Mouse (Mus musculus) embryo, embryonic 11.5 days (tissue): Measurements from ENCODE around the gene Htr5b.

ENCODE experiments used
- DNase-seq: peaks from one replicate; pipeline ENCODE4 v3.0.0-alpha.2; 2012; ENCODE audit warnings: low read depth, low spot score

Htr5b gene

GRCm38 (mm10) chr1:121490241-121490640 is 38.0 kb downstream of the Htr5b start:
- DNase-seq = peak; percentile 14

DNA sequence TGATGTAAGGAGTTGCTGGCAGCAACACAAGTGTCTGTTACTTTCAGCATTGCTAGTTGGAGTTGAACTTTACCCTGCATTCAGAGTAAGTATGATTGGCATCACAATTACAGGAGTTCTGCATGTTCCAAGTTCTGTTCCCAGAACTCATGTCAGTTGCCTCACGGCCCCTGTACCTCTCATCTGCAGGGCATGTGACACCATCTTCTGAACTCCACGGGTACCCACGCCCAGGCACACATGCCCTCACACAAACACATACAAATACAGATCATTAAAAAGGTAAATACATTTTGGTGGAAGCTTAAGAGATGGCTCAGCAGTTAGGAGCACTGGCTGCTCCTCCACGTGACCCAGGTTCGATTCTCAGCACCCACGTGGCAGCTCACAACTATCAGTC is 41.5 kb downstream of the Htr5b start:
- no peak for DNase-seq

GRCm38 (mm10) chr1:121483091-121483490 is 45.2 kb downstream of the Htr5b start:
- DNase-seq = no peak

- DNase-seq = no peak
Observed at GRCm38 (mm10) chr1:121479403-121479802, 48.9 kb downstream of the Htr5b start.

- DNase-seq = no peak
Observed at GRCm38 (mm10) chr1:121478284-121478980, 49.8 kb downstream of the Htr5b start.

DNA sequence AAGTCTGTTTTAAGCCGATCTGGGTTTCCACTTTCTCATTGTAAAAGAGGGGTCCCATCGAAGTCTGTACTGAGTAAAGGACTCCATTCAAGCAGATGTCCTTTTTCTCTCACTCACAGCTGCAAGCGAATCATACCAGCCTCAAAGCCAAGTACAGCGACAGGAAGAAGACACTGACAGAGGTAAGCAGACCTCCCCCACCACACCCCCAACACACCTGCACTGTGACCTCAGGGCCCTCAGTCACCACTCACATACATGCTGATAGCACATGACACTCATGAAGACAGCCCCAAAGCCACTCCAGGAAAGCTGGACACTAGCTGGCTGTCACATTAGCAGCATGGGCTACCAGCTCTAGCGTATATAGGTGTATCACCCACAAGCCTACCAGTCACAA is 50.5 kb downstream of the Htr5b start:
- DNase-seq = no peak

DNA sequence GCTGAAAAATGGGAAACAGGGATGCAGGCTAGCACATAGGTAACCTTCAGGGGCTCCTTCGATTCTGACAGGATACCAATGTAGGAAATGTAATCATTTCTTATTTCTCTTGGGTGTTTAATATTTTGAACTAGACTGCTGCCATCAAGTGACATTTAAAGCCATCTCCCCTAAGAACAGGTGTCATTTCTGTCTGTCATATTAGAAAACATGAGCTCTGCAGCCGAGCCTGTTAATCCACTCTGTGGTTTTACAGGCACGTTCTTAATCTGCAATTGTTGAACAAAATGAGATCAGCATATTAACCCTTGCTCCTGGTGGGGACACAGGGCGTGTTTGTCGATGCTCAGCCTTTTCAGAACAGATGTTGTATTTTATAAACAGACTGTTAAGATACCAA is 56.8 kb downstream of the Htr5b start:
- DNase-seq = no peak

DNA sequence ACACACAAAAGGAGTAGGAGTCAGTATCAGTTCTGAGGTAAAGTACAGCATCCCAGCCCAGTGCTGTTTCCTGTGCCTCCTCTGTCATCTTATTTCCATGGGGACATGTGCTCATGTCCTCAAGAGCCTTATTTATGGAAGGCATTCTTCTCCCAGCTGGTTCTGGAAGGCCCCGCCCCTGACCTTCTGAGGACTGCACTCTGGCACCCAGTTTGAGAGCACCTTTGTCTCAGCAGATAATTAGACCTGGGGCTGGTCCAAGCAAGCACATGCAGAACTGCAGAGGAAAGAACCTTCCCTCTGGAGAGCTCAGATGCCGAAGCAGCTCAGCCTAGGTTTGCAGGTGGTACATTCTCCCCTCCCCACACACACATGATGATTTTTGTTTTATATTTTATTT is 60.0 kb downstream of the Htr5b start:
- DNase-seq = no peak

DNA sequence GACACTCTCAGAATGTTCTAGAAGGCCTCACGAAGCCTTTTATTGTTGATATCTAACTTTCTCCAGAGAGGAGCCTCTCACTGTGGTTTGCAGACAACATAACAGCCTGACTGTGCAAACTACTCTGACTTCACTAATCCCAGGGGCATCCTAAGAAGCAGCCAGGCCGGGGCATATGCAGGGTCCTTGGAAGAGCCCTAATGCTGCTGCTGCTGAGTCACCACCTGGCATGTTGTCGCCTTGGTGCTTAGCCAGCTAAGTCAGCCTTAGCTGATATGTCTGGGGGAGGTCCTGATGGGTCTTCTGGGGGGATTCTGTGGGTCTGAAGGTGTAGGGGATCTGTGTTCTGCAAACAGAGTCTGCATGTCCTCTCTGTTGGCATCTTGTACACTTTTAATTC is 62.0 kb downstream of the Htr5b start:
- no peak for DNase-seq

- DNase-seq = no peak
Observed at GRCm38 (mm10) chr1:121463806-121464205, 64.5 kb downstream of the Htr5b start.

DNA sequence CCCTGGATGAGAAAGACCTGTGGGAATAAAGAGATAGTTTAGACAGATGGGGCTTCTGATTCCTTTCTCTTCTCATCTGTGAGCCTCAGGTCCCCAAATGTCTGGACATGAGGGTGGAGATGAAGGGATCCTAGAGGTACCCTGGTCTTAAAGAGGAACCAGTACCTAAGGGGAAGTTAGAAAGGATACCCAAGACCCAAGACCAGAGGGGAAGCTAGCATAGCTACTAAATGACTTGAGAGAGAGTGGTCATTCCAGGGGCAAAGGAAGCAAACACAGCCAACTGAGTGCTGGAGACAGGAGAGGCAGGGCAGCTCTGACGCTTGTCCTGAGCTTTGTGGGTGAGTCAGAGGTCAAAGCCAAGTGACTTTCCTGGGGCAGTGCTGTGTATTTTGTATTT is 65.6 kb downstream of the Htr5b start:
- no peak for DNase-seq

DNA sequence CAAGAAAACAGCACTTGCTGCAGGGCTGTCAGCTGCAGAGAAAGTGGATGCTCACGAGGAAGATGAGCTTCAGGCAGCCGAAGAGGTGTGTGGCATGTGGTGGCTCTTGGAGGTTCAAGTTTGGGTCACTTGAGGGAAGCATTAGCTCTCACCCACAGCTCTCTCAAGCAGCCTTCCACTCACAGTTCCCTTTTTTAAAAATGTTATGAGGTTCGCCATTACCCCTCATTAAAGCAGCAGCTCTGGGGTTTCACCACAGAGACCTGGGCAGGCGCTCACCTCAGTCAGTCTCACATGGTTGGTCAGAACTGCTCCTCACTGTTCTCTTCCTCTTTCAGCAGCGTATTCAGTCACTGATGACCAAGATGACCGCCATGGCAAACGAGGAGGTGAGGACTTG is 66.4 kb downstream of the Htr5b start:
- no peak for DNase-seq

- DNase-seq = no peak
Observed at GRCm38 (mm10) chr1:121460077-121460476, 68.2 kb downstream of the Htr5b start.
